Mouse (Mus musculus): ENCODE measurements around the gene Radil.

Radil gene

DNA sequence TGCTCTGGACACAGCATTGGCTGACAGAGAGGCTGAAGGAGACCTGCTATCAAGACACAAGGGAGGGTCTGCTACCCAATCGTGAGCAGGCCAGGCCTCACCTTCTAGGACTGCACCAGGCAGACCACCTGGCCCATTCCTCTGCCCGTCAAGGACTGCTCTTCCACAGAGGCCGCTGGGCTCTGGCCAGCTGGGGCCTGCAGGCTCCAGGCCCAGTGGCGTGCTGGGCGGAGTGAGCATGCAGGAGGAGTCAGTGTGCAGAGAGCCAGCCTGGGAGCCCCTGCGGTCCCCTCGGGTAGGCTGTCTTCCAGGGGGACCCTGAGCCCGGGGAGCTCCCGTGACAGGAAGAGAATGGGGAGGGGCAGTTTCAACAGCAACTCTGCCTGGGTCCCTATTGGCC is 64.2 kb downstream of the Radil start:
- DNase-seq (ENCODE audit: low read depth): no peak

DNA sequence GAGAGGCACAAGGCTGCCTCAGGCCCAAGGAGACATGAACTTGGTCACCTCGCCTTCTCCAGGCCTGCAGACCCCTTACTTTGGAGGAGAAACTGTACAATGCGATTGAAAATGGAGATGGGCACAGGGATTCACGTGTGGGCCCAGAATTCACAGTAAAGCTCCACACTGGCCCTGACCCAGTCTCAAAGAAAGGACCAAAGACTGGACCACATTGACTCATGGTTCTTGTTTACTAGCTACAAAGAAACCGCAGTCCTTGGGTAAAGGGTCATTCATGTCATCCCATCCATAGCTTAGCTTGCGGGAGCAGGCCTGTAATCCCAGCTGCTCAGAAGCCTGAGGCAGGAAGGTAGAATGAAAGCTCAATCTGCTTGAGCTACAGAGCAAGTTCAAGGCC is 67.3 kb downstream of the Radil start:
- DNase-seq (ENCODE audit: low read depth): no peak

DNA sequence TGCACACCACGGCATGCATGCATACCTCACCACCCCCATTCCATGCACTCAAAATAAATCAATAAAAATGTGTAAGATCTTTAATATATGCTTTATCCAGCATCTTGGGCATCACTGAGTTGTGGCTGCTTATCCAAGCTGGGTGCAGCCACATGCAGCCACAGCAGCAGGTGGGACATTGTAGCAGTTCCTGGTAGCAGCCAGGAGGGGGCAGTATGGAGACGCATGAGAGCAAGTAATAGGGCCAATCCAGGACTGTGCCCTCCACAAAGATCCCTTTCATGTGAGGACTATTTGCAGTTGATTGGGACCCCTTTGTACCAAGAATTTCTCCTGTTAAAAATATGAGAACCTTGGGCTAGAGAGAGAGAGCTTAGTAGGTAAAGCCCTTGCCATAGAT is 68.4 kb downstream of the Radil start:
- DNase-seq (ENCODE audit: low read depth): no peak

DNA sequence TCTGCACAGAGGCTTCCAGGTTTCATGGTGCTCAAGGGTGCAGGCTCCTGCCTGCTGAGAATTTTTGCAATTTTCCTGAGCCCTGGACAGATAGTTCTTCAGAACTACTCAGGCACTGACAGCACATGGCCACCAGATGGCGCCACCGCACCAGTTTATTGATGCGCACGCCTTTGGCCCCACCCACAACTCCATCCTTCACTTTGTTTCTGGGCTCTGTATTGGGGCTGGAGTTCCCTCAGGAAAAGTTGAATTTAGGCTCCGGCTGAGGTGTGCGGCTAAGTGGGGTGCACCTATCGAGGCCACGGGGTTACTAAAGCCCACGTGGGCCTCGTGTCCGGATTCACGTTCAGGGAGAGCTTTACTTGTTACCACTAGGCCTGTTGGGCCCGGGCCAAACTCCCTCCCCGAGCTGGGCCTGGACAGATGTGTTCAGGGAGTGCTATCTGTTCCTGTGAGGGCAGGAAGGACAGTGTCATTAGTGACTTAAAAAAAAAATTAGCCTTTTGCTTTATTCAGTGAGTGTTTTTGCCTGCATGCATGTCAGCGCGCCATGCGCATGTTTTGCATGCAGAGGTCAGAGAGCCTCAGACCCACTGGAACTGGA is 72.0 kb downstream of the Radil start:
- DNase-seq (ENCODE audit: low read depth): peak; percentile 45

DNA sequence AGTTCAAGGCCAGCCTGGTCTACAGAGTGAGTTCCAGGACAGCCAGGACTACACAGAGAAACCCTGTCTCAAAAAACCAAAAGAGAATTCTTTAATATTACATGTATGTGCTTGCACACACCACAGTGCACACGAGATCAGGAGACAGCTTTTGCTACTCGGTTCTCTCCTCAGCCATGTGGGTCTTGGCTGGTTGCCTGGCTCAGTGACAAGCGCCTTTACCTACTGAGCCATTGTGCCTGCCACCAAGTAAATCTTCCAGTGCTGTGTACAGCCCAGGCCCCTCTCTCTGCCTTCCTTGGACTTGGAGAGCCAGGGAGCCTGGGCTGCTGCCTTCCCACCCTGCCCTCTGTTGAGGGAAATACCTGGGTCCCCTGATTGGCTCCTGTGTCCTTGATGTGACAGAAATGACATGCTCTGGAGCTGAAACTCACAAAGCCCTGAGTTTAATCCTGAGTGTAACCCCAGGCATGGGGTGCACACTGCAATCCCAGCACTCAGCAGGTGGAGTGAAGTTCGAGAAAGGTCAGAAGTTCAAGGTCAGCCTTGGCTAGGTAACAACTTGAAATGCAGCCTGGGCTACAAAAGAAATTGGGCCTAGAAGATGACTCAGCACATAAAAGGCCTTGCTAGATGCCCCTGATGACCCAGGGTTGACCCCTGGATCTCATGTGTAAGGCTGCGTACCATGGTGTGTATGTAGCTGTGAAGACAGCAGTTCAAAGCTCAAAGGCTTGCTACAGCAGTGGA is 72.9 kb downstream of the Radil start:
- no peak for DNase-seq (ENCODE audit: low read depth)

DNA sequence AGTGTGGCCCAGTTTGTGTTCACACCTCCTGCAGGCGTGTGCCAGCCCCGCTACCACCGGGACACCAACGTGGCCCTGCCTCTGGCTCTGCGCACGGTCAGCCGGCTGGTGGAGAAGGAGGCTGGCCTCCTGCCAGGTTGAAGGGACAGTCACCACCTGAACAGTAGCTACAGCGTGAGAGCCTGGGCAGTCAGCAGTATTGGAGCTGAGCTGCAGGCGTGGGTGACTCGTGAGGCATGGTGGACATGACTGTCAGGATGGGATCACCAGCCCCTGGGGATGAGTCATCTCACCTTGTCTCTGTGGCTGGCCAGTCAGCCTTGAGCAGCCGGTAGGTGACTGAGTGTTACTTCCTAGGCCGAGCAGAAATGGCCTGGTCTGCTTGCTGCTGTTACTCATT is 73.6 kb downstream of the Radil start:
- no peak for DNase-seq (ENCODE audit: low read depth)

DNA sequence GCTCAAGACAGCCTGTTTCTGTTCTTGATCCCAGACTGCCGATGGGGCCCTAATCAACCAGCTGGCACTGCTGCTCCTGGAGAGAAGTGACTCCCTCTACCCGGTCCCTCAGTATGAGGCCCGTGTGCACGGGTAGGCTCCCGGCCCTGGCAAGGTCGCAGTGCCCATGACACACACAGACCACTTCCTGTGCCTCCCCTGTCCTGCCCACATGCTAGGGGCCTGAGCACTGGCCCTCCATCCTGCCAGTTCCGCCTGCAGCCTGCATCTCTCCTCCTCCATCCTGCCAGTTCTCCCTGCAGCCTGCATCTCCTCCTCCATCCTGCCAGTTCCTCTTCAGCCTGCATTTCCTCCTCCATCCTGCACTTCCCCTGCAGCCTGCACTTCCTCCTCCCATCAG is 75.2 kb downstream of the Radil start:
- DNase-seq (ENCODE audit: low read depth): no peak

DNA sequence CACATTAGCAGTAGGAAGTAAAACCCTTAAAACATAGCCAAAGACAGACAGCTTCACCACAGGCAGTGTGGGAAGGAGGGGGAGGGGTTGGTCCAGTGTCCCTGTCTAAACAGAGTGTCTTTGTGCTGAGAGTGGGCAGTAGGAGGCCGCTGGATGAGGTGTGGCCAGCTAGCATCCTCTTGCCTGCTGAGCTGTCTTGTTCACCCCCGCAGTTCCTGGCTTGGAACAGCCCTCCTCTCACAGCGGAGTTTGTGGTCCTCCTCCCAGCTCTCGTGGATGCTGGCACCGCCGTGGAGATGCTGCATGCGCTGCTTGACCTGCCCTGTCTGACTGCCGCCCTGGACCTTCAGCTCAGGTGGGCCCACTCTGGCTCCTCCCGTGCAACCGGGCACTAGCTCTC is 77.2 kb downstream of the Radil start:
- peak; percentile 57 for DNase-seq (ENCODE audit: low read depth)

DNA sequence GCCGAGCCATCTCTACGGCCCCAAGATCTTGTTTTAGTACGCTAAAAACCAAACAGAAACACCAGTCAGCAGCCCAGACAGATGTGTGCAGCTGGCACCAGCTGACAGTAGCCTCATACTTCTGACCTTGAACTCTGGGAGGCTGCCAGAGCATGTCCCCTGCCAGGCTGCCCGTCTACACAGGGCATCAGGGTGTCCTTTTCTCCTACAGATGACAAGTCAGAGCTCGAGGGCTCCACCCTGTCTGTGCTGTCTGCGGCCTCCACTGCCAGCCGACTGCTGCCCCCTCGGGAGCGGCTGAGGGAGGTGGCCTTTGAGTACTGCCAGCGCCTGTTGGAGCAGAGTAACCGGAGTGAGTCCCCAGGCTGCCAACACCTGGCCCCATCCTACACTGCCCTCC is 81.1 kb downstream of the Radil start:
- DNase-seq (ENCODE audit: low read depth): no peak

DNA sequence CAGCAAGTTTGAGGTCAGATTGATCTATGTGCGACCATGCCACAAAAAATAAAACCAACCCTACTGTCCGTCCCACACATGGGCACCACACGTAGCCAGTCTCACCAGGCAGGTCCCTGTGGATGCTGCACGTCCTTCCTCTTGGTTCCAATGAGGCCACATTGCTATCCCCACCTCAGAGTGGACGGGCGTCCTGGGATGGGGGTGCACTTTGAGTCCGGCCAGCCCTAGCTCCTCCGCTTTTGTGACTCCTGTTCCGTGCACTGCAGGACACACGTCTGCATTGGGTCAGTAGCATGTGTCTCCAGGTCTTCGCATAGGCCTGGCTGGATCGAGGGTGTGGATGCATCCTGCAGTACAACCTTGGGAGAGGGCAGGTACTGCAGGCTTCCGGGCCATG is 82.5 kb downstream of the Radil start:
- DNase-seq (ENCODE audit: low read depth): no peak

DNA sequence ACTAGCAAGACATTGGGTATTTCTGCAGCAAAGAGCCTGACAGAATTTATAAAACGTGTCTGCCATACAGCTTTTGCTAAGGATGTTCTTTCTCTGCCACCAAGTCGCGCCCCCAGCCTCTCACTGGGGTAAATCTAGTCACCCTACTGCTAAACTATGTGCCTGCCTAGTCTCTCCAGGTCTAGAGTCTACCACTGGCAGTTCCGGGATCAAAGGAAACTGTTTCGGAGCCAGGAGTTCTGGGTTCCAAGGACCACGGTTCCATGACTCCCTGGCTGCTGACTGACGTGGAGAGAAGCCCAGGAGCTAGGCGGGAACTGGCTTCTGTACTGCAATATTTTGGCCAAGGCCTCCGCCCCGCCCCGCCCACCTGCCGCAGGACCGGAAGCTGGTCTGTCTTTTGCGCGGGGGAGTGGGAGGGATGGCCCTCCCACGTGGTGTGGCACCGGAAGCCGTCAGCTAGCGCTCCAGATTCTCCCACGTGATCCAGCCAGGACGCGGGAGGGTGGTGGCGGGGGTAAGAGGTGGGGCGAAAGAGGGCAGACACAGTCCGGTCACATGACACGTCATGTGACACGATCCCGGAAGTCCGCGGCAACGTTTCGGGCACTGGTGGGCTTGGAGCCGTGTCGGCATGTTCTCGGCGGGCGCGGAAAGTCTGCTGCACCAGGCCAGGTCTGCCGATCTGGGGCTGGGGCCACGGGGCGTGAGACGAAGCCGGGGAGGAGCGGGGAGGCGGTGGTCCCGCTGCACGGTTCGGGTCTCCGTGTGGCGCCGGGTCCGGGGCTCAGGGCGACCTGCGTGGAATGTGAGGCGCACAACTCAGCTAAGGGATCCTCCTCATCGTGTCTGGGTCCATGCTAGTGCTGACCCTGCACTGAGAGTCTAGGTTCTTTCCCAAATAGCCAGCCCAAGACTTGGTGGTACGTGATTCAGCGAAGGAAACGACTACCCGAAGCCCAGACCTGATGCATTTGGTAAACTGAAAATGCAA is 87.1 kb downstream of the Radil start, which contains the start of gene Ap5z1:
TSS of gene Ap5z1 (plus strand) at position 484 of the 994 bp plus-strand sequence.
- DNase-seq (ENCODE audit: low read depth): peak; percentile 92

DNA sequence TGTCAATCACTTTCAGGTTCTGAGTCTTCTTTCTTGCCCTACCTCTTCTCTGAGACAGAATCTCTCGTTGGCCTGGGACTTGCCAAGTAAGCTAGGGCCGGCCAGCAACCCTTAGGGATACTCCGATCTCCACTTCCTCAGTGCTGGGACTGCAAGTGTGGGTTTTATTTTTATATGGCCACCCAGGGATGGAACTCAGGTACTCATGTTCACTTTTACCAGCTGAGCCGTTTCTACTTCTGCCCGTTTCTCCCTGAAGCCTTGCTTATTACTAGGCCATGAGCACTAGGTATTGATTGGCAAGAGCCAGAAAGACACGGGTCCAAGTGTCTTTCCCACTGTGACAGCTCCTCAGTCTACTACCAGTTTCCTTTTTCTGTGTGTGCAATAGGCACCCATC is 87.9 kb downstream of the Radil start:
- DNase-seq (ENCODE audit: low read depth): no peak

DNA sequence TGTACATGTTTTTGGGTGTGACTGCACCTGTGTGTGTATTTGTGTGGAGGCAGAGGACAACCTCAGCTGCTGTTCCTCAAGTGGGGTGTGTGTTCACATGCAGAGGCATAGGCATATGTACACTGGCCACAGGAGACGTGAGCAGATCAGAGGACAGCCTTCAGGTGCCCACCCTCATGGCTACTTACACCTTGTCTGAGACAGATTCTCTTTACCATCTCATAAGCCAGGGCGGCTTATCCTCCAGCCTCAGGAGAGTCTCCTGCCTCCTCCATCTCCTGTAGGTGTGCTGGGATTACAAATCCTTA is 88.3 kb downstream of the Radil start:
- no peak for DNase-seq (ENCODE audit: low read depth)

DNA sequence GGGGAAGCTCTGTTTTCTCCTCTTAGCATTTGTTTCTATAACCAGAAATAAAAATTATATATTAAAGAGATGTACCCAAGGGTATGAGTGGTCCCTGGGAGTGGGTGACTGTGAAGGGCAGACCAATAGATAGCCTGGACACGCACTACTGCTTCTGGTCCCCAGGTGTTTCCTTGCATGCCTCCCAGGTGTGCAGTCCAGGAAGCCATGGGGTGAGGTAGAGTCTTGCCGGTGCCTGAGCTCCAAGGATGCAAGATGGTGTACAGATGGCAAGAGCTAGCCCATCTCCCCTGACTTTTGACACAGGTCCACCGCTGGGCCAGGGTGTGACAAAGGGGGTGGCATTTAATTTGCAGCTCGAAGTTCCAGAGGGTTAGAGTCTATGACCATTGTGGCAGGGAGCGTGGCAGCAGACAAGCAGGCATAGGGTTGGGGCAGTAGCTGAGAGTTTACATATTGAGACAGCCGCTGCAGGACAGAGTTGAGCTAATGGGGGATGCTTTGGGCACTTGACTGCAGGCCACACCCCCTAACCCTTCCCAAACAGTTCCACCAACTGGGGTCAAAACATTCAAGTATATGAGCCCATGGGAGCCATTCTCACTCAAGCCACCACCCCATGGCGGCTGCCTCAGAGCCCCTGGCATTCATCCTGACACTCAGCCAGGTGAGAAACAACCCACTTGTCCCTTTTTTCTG is 88.8 kb downstream of the Radil start:
- no peak for DNase-seq (ENCODE audit: low read depth)

DNA sequence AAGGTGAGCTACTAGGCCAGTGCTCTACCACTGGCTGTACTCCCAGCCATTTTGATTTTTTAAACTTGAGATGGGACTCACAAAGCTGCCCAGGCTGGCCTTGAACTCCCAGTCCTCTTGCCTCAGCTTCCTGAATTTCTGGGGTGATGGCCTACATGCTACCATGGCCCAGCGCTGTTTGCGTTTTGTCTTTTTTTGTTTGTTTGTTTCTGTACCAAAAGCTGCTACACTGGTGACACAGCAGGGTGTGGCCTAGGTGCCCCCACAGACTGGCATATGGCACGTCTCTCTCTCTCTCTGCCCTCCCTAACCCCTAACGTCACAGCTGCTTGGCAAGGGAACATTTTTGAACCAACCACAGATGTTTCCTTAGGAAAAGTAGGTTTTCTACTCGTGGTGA is 91.1 kb downstream of the Radil start:
- DNase-seq (ENCODE audit: low read depth): no peak

DNA sequence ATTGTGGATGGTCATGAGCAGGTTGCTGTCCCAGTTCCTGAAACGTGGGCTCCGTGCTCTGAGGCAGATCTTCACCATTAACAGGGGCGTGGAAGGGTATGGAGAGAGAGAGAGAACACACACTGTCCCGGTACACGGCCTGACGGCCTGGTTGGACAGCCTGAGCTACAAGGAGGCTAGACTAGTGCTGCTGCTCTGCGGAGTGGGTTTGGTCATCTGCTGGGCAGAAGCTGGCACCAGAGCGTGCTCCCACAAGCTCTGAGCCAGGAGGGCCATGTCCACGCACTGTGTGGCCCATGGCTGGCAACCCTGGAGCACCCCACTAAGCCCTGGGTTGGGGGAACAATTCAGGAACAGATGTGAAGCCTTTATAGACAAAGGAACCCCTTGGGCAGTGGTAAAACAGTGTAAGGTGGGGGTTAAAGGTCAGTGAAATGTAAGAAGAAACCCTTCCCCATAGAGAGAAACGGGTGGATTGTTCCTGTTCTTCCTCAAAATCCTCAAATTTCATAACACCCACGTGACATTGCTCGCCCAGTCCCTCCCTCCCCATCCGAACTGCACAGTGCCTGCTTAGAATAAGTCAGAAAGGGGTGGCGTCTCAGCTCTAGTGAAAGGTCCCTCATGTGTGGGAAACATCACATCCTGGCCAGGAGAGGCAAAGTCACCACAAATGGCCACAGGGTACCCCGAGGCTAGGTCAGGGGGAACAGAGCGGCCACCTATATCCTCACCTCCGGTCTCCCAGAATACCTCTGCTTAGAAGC is 91.9 kb downstream of the Radil start:
- no peak for DNase-seq (ENCODE audit: low read depth)

DNA sequence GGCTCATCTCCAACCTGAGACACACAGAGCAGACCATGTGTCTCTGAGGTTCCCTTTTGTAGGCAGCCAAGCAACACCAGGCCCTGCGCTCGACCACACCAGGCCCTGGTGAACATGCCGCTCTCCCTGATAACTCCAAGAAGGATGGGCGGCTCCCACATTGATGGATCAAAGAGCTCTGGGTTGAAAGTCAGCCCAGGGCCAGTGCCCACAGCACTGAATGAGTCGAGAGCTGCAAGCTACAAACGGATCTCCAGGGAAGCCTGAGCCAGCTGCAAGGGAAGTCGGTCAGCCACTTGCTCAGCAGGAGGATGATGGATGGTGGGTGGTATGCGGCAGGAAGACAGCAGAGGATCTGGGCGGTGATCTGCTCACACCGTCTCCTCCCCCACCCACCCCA is 93.6 kb downstream of the Radil start:
- DNase-seq (ENCODE audit: low read depth): no peak

DNA sequence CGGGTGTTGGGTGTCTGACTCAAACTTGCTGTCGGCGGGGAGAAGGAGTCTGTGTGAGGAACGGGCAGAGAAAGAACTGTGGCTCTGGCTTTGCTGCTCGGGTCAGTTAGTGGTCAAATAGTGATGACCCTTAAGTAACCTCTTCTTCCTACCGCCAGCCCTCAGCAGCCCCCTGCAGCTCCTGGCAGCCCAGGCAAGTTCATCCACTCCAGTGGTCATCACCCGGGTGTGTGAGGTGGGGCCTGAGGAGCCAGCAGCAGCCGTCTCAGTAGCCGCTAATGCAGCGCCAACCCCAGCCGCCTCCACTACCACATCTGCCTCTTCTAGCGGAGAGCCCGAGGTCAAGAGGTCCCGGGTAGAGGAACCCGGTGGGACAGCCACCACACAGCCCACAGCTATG is 94.6 kb downstream of the Radil start:
- no peak for DNase-seq (ENCODE audit: low read depth)

DNA sequence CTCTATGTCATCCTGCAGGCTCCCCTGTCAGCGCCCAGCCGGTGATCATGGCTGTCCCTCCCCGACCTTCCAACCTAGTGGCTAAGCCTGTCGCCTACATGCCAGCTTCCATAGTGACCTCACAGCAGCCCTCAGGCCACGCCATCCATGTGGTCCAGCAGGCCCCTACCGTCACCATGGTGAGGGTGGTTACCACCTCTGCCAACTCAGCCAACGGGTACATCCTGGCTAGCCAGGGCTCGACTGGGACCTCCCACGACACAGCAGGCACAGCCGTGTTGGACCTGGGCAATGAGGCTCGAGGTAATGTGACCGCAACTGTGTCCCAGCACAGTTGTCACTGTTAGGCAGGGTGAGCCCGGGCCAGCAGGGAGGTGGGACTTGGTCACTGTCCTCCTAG is 97.2 kb downstream of the Radil start:
- no peak for DNase-seq (ENCODE audit: low read depth)

DNA sequence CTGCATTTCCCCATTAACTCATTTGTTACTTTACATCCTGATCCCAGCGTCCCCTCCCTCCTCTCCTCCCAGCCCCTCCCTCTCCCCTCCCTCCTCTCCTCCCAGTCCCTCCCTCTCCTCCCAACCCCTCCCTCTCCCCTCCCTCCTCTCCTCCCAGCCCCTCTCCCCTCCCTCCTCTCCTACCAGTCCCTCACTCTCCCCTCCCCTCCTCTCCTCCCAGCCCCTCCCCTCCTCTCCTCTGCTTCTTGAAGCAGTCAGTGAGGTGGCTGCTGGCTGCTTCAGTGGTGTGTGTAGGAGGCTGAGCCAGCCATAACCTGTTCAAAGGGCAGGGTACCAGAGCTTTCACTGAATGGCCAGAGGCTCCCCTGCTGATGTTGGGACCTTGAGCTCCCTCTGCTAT is 99.1 kb downstream of the Radil start:
- DNase-seq (ENCODE audit: low read depth): no peak

DNA sequence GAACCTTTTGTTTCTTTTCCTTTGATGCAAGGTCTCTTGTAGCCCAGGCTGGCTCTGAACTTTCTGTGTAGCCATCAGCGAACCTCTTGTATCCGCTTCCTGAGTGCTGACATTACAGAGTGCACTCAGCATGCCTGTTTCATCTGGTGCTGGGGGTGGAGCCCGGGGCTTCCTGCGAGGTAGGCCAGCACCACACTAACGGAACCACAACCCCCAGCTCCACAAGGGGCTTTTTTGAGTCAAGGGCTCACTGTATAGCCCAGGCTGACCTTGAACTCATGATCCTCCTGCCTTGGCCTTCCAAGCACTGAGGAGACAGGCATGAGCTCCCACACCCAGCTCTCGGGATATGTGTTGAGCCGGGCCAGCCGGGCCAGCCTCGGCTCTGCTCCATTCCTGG is 100.1 kb downstream of the Radil start:
- DNase-seq (ENCODE audit: low read depth): no peak

DNA sequence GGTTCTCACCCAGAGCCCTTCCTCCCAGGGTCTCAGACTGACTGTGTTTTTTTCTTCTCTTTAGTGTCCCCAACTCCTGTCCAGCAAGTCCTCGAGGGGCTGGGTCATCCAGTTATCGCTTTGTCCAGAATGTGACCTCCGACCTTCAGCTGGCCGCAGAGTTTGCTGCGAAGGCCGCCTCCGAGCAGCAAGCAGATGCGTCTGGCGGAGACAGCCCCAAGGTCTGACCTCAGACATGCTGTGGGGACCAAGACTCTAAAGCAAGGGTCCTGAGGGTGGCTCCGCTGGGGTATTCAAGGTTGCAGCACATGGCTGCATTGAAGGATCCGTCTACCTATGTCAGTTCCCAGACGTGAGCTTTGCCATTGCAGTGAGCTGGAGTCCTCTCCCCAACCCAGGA is 102.3 kb downstream of the Radil start:
- DNase-seq (ENCODE audit: low read depth): no peak
